Mouse (Mus musculus) E14TG2a.4 (cell line): ENCODE measurements around the gene Gm21985.

Experiments used
- CTCF ChIP-seq: conservative IDR thresholded peaks from 2 replicates; pipeline ENCODE4 v1.5.1; 2014; ENCODE audit warnings: low read length
- NANOG ChIP-seq: IDR thresholded peaks from 2 replicates; pipeline ENCODE4 v1.6.1; 2014; ENCODE audit warnings: borderline replicate concordance, low read length, mixed read lengths
- POU5F1 ChIP-seq: IDR thresholded peaks from 2 replicates; pipeline ENCODE4 v1.6.1; 2014; ENCODE audit warnings: low read length, borderline replicate concordance

- TF ChIP-seq CTCF (no peak), NANOG (no peak), POU5F1 (no peak)
Measured at GRCm38 (mm10) chr2:112353685-112354455, 87.8 kb downstream of the Gm21985 start.
